ENCODE assay signal across 21 mouse cellular contexts in the genomic region with DNA sequence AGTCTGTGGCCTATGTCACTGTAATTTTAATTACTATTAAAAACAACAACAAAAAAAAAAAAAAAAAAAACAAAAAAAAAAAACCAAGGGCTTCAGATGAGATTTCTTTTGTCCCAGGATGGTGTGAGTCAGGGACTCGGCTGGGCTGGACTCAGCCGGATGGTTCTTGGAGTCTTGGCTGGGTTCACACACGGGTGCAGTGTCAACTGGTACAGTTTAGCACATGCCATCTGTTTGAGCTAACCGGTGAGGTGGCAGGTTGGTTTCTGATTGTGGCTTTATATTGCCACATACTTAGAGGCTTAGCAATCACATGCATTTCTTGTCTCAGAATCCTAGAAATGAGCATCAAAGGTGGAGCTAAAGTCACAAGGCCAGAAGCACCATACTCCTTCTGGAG. TPM values are rescaled to one million over a fixed set of nuclear protein-coding genes. Genes with fewer than 3 reads are reported as not detected.
A peak's percentile ranks its signal among the peaks of the same experiment; 100 is the strongest.
DNase-seq lines count a peak whose midpoint lies in the region; ATAC-seq and TF ChIP-seq lines count a peak whose summit lies in the region.
"Had no signal": no experiment of that assay in that cellular context is flagged by ENCODE, and none has a peak within 500 bp of the region (broad histone marks: within the 10 kb centered on the region; RNA-seq: fewer than 3 reads in every experiment).

No protein-coding gene starts in this region.

- POLR2A ChIA-PET in Patski (lab: Charles Lee) = interaction anchor here (0.7 kb wide), 1 partner anchor 23 kb away, joined by 5 read pairs; no protein-coding TSS in a partner anchor

- no peak for TF ChIP-seq CTCF in Patski (IDR thresholded peaks at IDR 0.05)

- CTCF ChIA-PET in Patski (lab: Charles Lee) = no interaction called here

- H3K27me3 ChIP-seq in Patski = no peaks in the 10 kb centered on the region
- H3K27me3 ChIP-seq: embryonic facial prominence, embryonic 13.5 days; forebrain, embryonic 15.5 days; heart, embryonic 15.5 days; intestine, embryonic 15.5 days had no signal

- ATAC-seq in cerebellum, adult (ENCODE audit: insufficient number of reproducible peaks, low FRiP score, low TSS enrichment) = peak; percentile 60; the same call in 1 of the 2 replicates
- peak; percentile 78 for ATAC-seq in Patski
- ATAC-seq: forebrain, embryonic 15.5 days; hindbrain, embryonic 16.5 days; intestine, embryonic 15.5 days had no signal

- no peak for DNase-seq in cerebellum, adult 18-20 months
- peak; percentile 62 to 70 for DNase-seq in cerebellum, postnatal 14 days
- DNase-seq in cerebellum, postnatal 4 days (ENCODE audit: low spot score in 2 of 2) = no peak
- DNase-seq in 3134 (ENCODE audit: extremely low read depth, insufficient read length, low spot score) (peak; percentile 65), Patski (ENCODE audit: low read depth, low spot score) (peak; percentile 83)
- DNase-seq in retina, postnatal 1 day = no peak
- DNase-seq in embryo, embryonic 11 days = no peak
- DNase-seq: adrenal gland, postnatal 10 days; adrenal gland, postnatal 36 days; gastrocnemius, postnatal 25 days; heart, adult 18-20 months; heart, postnatal 10 days; heart, postnatal 36 days; kidney, adult 11 months; kidney, adult 8-10 months had no signal

- in situ Hi-C loops in Patski (cut with MboI; ENCODE audit: low pct_unique_long_range_greater_than_20kb) = loop anchor here (25.0 kb wide), 2 partner anchors 855 to 1230 kb away; partner anchors contain the start of genes Serpina16 and Serpina1f

RNA-seq across cellular contexts. Expression of gene Clmn, which starts 52.4 kb away (rescaled TPM):
- polyA plus RNA-seq in Patski (2021) = 43.8 TPM

Comparison
In these comparisons a context has a peak if more than half of its experiments do, and no peak if none do; other contexts are left out.
1. DNase-seq: peak in cerebellum, postnatal 14 days (2 of 2), 3134 (single experiment) and Patski (single experiment); none in cerebellum, adult 18-20 months (0 of 2), cerebellum, postnatal 4 days (0 of 2), retina, postnatal 1 day (single experiment) and embryo, embryonic 11 days (single experiment).